Mouse (Mus musculus) stomach, postnatal 0 days (tissue): ENCODE results near the gene Wdr90. TPM values are rescaled to one million over a fixed set of nuclear protein-coding genes. Genes with fewer than 3 reads are reported as not detected.

Experiments
- ATAC-seq: fragments of 200-750 bp; cut with Nextera tagmentation; 2 replicates; pipeline ENCODE4 v1.8.0; 2017; ENCODE audit not compliant: low FRiP score, low TSS enrichment
- DNase-seq: peaks from one replicate; pipeline ENCODE4 v3.0.0-alpha.2; 2016; ENCODE audit warnings: low spot score
- H3K27ac ChIP-seq: fragments of 300-500 bp; sonication (generic); replicated peaks from 2 replicates; pipeline ENCODE4 v1.5.1; 2014; ENCODE audit warnings: mild to moderate bottlenecking, control low read depth
- H3K27me3 ChIP-seq: fragments of 300-500 bp; sonication (generic); 2 replicates; pipeline ENCODE4 v1.6.1; 2014; ENCODE audit warnings: low read length; ENCODE audit not compliant: control insufficient read depth, insufficient read depth
- H3K36me3 ChIP-seq: fragments of 300-500 bp; sonication (generic); 2 replicates; pipeline ENCODE4 v1.6.1; 2014; ENCODE audit warnings: low read length, mixed read lengths; ENCODE audit not compliant: control insufficient read depth, insufficient read depth
- H3K4me1 ChIP-seq: fragments of 300-500 bp; sonication (generic); replicated peaks from 2 replicates; pipeline ENCODE4 v1.6.1; 2014; ENCODE audit warnings: antibody characterized with exemption; ENCODE audit not compliant: control insufficient read depth, insufficient read depth
- H3K4me2 ChIP-seq: fragments of 300-500 bp; sonication (generic); replicated peaks from 2 replicates; pipeline ENCODE4 v1.6.1; 2014; ENCODE audit warnings: low read depth, mild to moderate bottlenecking, control low read depth, moderate library complexity
- H3K4me3 ChIP-seq: fragments of 300-500 bp; sonication (generic); 2 replicates; pipeline ENCODE4 v1.5.1; 2014; ENCODE audit warnings: low read depth, low read length, control low read depth
- H3K9ac ChIP-seq: fragments of 300-500 bp; sonication (generic); 2 replicates; pipeline ENCODE4 v1.6.1; 2014; ENCODE audit warnings: mild to moderate bottlenecking, low read length, control low read depth, mixed read lengths
- H3K9me3 ChIP-seq: fragments of 300-500 bp; sonication (generic); 2 replicates; pipeline ENCODE4 v1.6.1; 2016; ENCODE audit warnings: low read length; ENCODE audit not compliant: control insufficient read depth
- CTCF ChIP-seq: IDR thresholded peaks from 2 replicates; pipeline ENCODE4 v1.5.1; 2016; ENCODE audit warnings: antibody characterized with exemption, low read depth, mild to moderate bottlenecking, moderate library complexity
- EP300 ChIP-seq: optimal IDR thresholded peaks from 2 replicates; pipeline ENCODE3; 2016; ENCODE audit warnings: antibody characterized with exemption
- WGBS: fragments of 180-500 bp; shearing (Covaris S2); extraction: QIAGEN DNeasy Blood & Tissue Kit; methylation state at CpG from one replicate; pipeline ENCODE4 v1.1.7; 2014; 5-methylcytosine and 5-hydroxymethylcytosine counted together
- polyA plus RNA-seq: library from polyadenylated mRNA; unstranded; fragments of >200 nt; fragmentation: Nextera tagmentation; extraction: Ambion mirVana; gene quantifications from 2 replicates; pipeline ENCODE4 v1.2.1, GENCODE M21; 2015

Wdr90 gene
- polyA plus RNA-seq, 1 experiment from 2014 or later, result 4.2 TPM

DNA sequence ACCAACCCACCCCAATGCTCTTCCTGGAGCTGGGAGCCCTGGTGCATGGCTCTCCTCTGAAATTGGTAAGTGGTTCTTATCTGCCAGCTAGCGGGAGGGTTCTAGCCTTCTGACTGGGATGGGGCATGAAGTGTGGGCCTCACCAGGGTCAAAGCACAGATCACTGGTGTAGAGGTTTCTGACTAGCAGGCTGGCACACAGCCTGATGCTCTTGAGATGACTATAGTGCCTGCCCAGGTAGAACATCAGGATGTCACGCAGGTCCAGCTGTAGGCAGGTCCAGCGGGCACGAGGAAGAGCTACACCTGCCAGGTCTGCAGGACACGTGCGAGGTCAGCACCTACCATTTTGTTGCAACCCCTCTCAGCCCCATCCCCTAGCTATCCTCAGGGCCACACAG lies 1.1 kb downstream of the Wdr90 start:
- no peak overlapping the region for H3K27ac ChIP-seq
- no peaks in the 10 kb centered on the region for H3K36me3 ChIP-seq
- no peak for ATAC-seq
- H3K27me3 ChIP-seq, result no peaks in the 10 kb centered on the region
- peak overlapping the region; percentile 91 for H3K4me2 ChIP-seq
- H3K4me1 ChIP-seq, result peaks cover 7% of the 10 kb centered on the region
- H3K9ac ChIP-seq, result no peak overlapping the region
- no peak for DNase-seq
- H3K4me3 ChIP-seq, result no peak overlapping the region
- 94% methylated on average over 6 of the region's 6 CpGs for whole genome bisulfite sequencing
- no peak for TF ChIP-seq EP300
- TF ChIP-seq CTCF, result no peak
- no peaks in the 10 kb centered on the region for H3K9me3 ChIP-seq

DNA sequence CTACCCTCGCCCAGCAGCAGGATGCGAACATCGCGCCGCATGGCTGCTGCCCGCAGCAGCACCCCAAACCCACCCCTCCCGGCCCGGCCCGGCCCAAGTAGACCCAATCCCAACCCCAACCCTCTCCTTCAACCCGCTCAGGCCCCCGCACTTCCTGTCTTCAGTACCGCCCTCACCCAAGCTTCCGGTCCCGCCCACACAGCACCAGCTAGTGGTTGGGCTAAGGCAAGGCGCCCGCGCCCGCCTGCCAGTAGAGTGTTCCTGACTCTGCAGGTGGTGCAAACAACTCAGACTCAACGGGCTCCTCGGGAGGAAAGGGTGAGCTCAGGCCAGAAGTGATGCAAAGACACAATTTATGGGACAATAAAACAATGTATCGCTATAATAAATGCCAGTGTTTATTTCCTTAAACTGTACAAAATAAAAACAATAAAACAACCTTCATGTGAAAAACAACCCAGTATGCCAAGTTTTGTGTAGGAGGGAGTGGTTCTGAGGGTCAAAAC lies 16.9 kb downstream of the Wdr90 start, which contains the start of gene Rhot2:
Gene Rhot2 (minus strand): TSS at position 456 of the 506 bp plus-strand sequence.
- no peaks in the 10 kb centered on the region for H3K27me3 ChIP-seq
- peak within 1 kb of the TSS; percentile 92 for H3K4me2 ChIP-seq
- peak within 1 kb of the TSS; percentile 86 for H3K9ac ChIP-seq
- no peaks in the 10 kb centered on the region; the same call in 1 of the 2 replicates for H3K4me1 ChIP-seq
- TF ChIP-seq EP300 (no peak), CTCF (peak; percentile 83)
- under 1% methylated on average over 20 of the region's 21 CpGs for WGBS
- peak; percentile 98 for DNase-seq
- H3K27ac ChIP-seq, result peak within 1 kb of the TSS; percentile 87
- peaks cover 24% of the 10 kb centered on the region for H3K36me3 ChIP-seq
- ATAC-seq, result peak; percentile 94
- H3K9me3 ChIP-seq, result no peaks in the 10 kb centered on the region
- peak within 1 kb of the TSS; percentile 83 for H3K4me3 ChIP-seq

DNA sequence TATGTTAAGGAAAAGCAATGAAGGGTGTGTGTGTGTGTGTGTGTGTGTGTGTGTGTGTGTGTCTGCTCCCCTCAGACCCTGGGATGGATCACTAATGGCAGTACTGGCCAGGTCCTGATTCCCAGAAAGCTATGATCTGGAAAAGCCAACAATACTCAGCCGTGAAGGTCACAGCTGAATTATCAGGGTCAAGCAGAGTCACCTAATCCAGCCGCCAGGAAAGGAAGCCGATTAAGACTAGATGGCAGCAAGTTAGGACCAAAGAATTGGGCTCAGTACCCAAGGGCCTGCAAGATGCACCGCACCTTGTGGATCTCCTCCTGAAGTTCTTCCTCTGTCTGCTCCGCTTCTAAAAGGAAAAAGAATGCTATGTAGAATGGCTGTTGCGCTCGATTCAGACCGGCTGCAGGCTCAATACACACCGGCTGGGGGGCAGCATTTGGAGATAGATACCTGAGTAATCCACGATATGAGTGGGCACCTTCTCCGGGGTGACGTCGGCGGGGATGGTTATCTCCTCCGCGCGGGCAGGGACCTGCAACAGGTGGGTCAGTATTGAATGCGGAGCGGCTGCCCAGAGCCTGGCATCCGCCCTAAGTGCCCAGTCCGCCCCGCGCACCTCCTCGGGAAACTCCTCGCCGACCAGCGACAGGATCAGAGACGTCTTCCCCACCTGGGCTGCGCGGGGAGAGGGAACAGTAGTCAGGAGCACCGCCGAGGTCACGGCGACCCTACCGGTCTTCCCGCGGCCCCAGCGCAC lies 17.5 kb downstream of the Wdr90 start:
- H3K27ac ChIP-seq, result peak overlapping the region; percentile 87
- ATAC-seq (peak; percentile 24), DNase-seq (no peak)
- peaks cover 29% of the 10 kb centered on the region for H3K36me3 ChIP-seq
- peak overlapping the region; percentile 86 for H3K9ac ChIP-seq
- no peaks in the 10 kb centered on the region for H3K27me3 ChIP-seq
- TF ChIP-seq CTCF (no peak), EP300 (no peak)
- H3K4me2 ChIP-seq, result peak overlapping the region; percentile 92
- peak overlapping the region; percentile 83 for H3K4me3 ChIP-seq
- H3K4me1 ChIP-seq, result no peaks in the 10 kb centered on the region; the same call in 1 of the 2 replicates
- 2% methylated on average over 32 of the region's 38 CpGs for WGBS
- H3K9me3 ChIP-seq, result no peaks in the 10 kb centered on the region

DNA sequence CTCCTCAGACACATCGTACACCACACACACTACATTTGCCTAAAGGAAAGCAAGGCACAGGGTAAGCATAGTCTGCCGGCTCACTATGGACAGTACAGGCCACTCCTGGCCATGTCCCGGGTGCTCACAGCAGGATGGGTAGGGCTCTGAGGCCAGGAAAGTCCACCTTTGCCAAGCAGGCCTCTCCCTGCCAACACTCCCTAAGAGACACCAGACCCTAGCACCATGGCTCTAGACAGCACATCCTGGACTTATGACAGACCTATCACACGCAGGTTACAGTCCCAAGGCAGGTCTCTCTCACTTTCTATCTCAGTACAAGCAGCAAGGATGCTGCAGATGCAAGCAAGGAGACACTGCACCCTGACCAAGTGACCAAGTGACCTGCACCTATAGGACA lies 18.2 kb downstream of the Wdr90 start:
- Histone ChIP-seq H3K27ac (no peak overlapping the region), H3K4me1 (no peaks in the 10 kb centered on the region; the same call in 1 of the 2 replicates), H3K9ac (peak overlapping the region; percentile 86), H3K27me3 (no peaks in the 10 kb centered on the region), H3K9me3 (no peaks in the 10 kb centered on the region), H3K4me3 (peak overlapping the region; percentile 83), H3K4me2 (peak overlapping the region; percentile 20), H3K36me3 (peaks cover 29% of the 10 kb centered on the region)
- WGBS, result 78% methylated on average over 4 of the region's 4 CpGs
- ATAC-seq (no peak), DNase-seq (no peak)
- no peak for TF ChIP-seq CTCF
- TF ChIP-seq EP300, result no peak

DNA sequence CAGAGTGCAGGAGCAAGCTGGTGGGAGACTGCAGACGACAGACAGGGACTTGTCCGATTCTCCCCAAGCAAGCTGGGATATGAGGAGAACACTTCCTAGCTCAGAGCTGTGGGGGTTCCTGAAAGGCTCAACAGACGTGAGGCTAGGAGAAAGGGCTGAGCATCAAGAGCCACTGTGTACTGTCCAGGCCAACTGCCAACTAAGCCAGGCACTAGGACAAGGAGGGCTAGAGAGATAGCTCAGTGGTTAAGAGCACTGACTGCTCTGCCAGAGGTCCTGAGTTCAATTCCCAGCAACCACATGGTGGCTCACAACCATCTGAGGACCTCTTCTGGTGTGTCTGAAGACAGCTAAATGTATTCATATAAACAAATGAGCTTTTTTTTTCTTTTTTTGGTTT lies 18.8 kb downstream of the Wdr90 start:
- Histone ChIP-seq H3K4me2 (no peak overlapping the region), H3K9ac (no peak overlapping the region), H3K4me1 (no peaks in the 10 kb centered on the region; the same call in 1 of the 2 replicates), H3K36me3 (peaks cover 33% of the 10 kb centered on the region), H3K27ac (no peak overlapping the region), H3K27me3 (no peaks in the 10 kb centered on the region), H3K4me3 (no peak overlapping the region), H3K9me3 (no peaks in the 10 kb centered on the region)
- no peak for DNase-seq
- ATAC-seq, result no peak
- TF ChIP-seq EP300, result no peak
- no peak for TF ChIP-seq CTCF
- WGBS, result 82% methylated on average over 3 of the region's 3 CpGs
